Comparison of ENCODE assay signal across 8 mouse cellular contexts in genomic region chr4:116506886-116507424, GRCm38 (mm10). TPM values are rescaled to one million over a fixed set of nuclear protein-coding genes. Genes with fewer than 3 reads are reported as not detected.
DNase-seq lines count a peak whose midpoint lies in the region; ATAC-seq and TF ChIP-seq lines count a peak whose summit lies in the region.

No protein-coding gene starts in this region.

- H3K4me2 ChIP-seq in hindbrain, embryonic 16.5 days (ENCODE audit: low read length), result peak overlapping the region; percentile 77
- H3K4me2 ChIP-seq in midbrain, embryonic 13.5 days (replicated peaks), result peak overlapping the region; percentile 64

- no peak for TF ChIP-seq POLR2A in testis, adult 2 months (IDR thresholded peaks at IDR 0.05; ENCODE audit: control insufficient read depth, low read depth, low read length)

- H3K27ac ChIP-seq in testis, adult 2 months (ENCODE audit: control insufficient read depth, insufficient read depth, low read depth, low read length), result peak overlapping the region; percentile 77
- peak overlapping the region; percentile 89 for H3K27ac ChIP-seq in hindbrain, embryonic 16.5 days (ENCODE audit: low read depth, low read length)
- peak overlapping the region; percentile 87 for H3K27ac ChIP-seq in midbrain, embryonic 13.5 days

- H3K36me3 ChIP-seq in testis, adult 2 months (ENCODE audit: control insufficient read depth, insufficient read depth, low read length), result no peaks in the 10 kb centered on the region
- no peaks in the 10 kb centered on the region for H3K36me3 ChIP-seq in hindbrain, embryonic 16.5 days (ENCODE audit: control insufficient read depth, insufficient read depth, low read length)
- H3K36me3 ChIP-seq in midbrain, embryonic 13.5 days, result peaks cover 4% of the 10 kb centered on the region; the same call in 1 of the 2 replicates

- ATAC-seq in hindbrain, embryonic 16.5 days, result no peak; the same call in 1 of the 2 replicates
- peak; percentile 61 for ATAC-seq in midbrain, embryonic 13.5 days

- H3K27me3 ChIP-seq in testis, adult 2 months (ENCODE audit: control insufficient read depth, insufficient read depth, low read length), result no peaks in the 10 kb centered on the region
- no peaks in the 10 kb centered on the region for H3K27me3 ChIP-seq in hindbrain, embryonic 16.5 days (replicated peaks; ENCODE audit: control insufficient read depth, insufficient read depth, low read length)
- H3K27me3 ChIP-seq in midbrain, embryonic 13.5 days, result no peaks in the 10 kb centered on the region

- no peak for TF ChIP-seq CTCF in testis, adult 2 months (IDR thresholded peaks at IDR 0.05; ENCODE audit: control insufficient read depth, insufficient read depth, insufficient replicate concordance, low read depth, low read length)

- DNase-seq in embryo, embryonic 9.5 days (ENCODE audit: extremely low spot score), result peak; percentile 4
- no peak for DNase-seq in embryo, embryonic 10 days (ENCODE audit: low spot score)
- DNase-seq in testis, postnatal 14 days (ENCODE audit: low spot score), result no peak
- no peak for DNase-seq in T-cell, adult 2 months (ENCODE audit: low spot score)
- no peak for DNase-seq in right cerebral cortex, postnatal 36 days (ENCODE audit: low spot score in 2 of 2)

- peak overlapping the region; percentile 83 for H3K9ac ChIP-seq in hindbrain, embryonic 16.5 days (ENCODE audit: low read depth, low read length)
- H3K9ac ChIP-seq in midbrain, embryonic 13.5 days (replicated peaks), result peak overlapping the region; percentile 73

- 27% methylated on average over 11 of the region's 11 CpGs for WGBS in hindbrain, embryonic 16.5 days
- WGBS in midbrain, embryonic 13.5 days, result 26% methylated on average over 11 of the region's 11 CpGs

- peak overlapping the region; percentile 90 for H3K4me3 ChIP-seq in testis, adult 2 months (ENCODE audit: control insufficient read depth, low read depth, low read length)
- H3K4me3 ChIP-seq in hindbrain, embryonic 16.5 days (ENCODE audit: low read length), result peak overlapping the region; percentile 78
- peak overlapping the region; percentile 58 for H3K4me3 ChIP-seq in midbrain, embryonic 13.5 days (replicated peaks)

- H3K9me3 ChIP-seq in hindbrain, embryonic 16.5 days (ENCODE audit: control insufficient read depth, low read length), result no peaks in the 10 kb centered on the region
- H3K9me3 ChIP-seq in midbrain, embryonic 13.5 days, result no peaks in the 10 kb centered on the region

- peaks cover 5% of the 10 kb centered on the region; the same call in 1 of the 2 replicates for H3K4me1 ChIP-seq in testis, adult 2 months (ENCODE audit: control insufficient read depth, insufficient read depth, low read length)
- peaks cover 10% of the 10 kb centered on the region for H3K4me1 ChIP-seq in hindbrain, embryonic 16.5 days (ENCODE audit: control insufficient read depth, insufficient read depth, low read depth, low read length)
- H3K4me1 ChIP-seq in midbrain, embryonic 13.5 days (replicated peaks), result peaks cover 17% of the 10 kb centered on the region

RNA-seq across cellular contexts. Expression of gene Ipp, which starts 0.4 kb away (rescaled TPM):
- 6.6 and 9.6 TPM in 2 replicates for polyA plus RNA-seq in testis, adult 2 months (2012; rRNA removed)
- polyA plus RNA-seq in hindbrain, embryonic 16.5 days (2015; fragmentation: Nextera tagmentation; extraction: Ambion mirVana), result 12.9 and 13.0 TPM in 2 replicates
- polyA plus RNA-seq in midbrain, embryonic 13.5 days (2015; fragmentation: Nextera tagmentation; extraction: Ambion mirVana), result 14.4 and 15.1 TPM in 2 replicates

RNA-seq across cellular contexts. Expression of gene Mast2, which starts 43.0 kb away (rescaled TPM):
- 102 and 107 TPM in 2 replicates for polyA plus RNA-seq in testis, adult 2 months (2012; rRNA removed)
- polyA plus RNA-seq in hindbrain, embryonic 16.5 days (2015; fragmentation: Nextera tagmentation; extraction: Ambion mirVana), result 32.2 and 40.4 TPM in 2 replicates
- 45.0 and 47.0 TPM in 2 replicates for polyA plus RNA-seq in midbrain, embryonic 13.5 days (2015; fragmentation: Nextera tagmentation; extraction: Ambion mirVana)

RNA-seq across cellular contexts. Expression of gene Tmem69, which starts 48.8 kb away (rescaled TPM):
- polyA plus RNA-seq in testis, adult 2 months (2012; rRNA removed), result 4.5 and 5.7 TPM in 2 replicates
- polyA plus RNA-seq in hindbrain, embryonic 16.5 days (2015; fragmentation: Nextera tagmentation; extraction: Ambion mirVana), result 20.1 and 22.2 TPM in 2 replicates
- 27.8 and 28.8 TPM in 2 replicates for polyA plus RNA-seq in midbrain, embryonic 13.5 days (2015; fragmentation: Nextera tagmentation; extraction: Ambion mirVana)

RNA-seq across cellular contexts. Expression of gene Gpbp1l1, which starts 50.5 kb away (rescaled TPM):
- 38.8 and 39.9 TPM in 2 replicates for polyA plus RNA-seq in testis, adult 2 months (2012; rRNA removed)
- polyA plus RNA-seq in hindbrain, embryonic 16.5 days (2015; fragmentation: Nextera tagmentation; extraction: Ambion mirVana), result 12.1 and 14.6 TPM in 2 replicates
- polyA plus RNA-seq in midbrain, embryonic 13.5 days (2015; fragmentation: Nextera tagmentation; extraction: Ambion mirVana), result 22.9 and 24.6 TPM in 2 replicates
